Mouse (Mus musculus) E14TG2a.4 (cell line): ENCODE results near the gene Gucy2d.

Source experiments
- H3K27me3 ChIP-seq: 2 replicates; pipeline ENCODE4 v1.6.1; 2014; ENCODE audit warnings: low read length, control low read depth; ENCODE audit not compliant: insufficient read depth
- H3K36me3 ChIP-seq: 2 replicates; pipeline ENCODE4 v1.6.1; 2014; ENCODE audit warnings: low read length, control low read depth; ENCODE audit not compliant: insufficient read depth
- H3K4me1 ChIP-seq: replicated peaks from 2 replicates; pipeline ENCODE4 v1.6.1; 2014; ENCODE audit warnings: low read depth, low read length, control low read depth
- H3K4me3 ChIP-seq: replicated peaks from 2 replicates; pipeline ENCODE4 v1.5.1; 2014; ENCODE audit warnings: mild to moderate bottlenecking, low read length
- H3K9me3 ChIP-seq: 2 replicates; pipeline ENCODE4 v1.6.1; 2014; ENCODE audit warnings: low read length, control low read depth
- CTCF ChIP-seq: conservative IDR thresholded peaks from 2 replicates; pipeline ENCODE4 v1.5.1; 2014; ENCODE audit warnings: low read length
- NANOG ChIP-seq: IDR thresholded peaks from 2 replicates; pipeline ENCODE4 v1.6.1; 2014; ENCODE audit warnings: borderline replicate concordance, low read length, mixed read lengths
- POU5F1 ChIP-seq: IDR thresholded peaks from 2 replicates; pipeline ENCODE4 v1.6.1; 2014; ENCODE audit warnings: low read length, borderline replicate concordance

Gucy2d gene

DNA sequence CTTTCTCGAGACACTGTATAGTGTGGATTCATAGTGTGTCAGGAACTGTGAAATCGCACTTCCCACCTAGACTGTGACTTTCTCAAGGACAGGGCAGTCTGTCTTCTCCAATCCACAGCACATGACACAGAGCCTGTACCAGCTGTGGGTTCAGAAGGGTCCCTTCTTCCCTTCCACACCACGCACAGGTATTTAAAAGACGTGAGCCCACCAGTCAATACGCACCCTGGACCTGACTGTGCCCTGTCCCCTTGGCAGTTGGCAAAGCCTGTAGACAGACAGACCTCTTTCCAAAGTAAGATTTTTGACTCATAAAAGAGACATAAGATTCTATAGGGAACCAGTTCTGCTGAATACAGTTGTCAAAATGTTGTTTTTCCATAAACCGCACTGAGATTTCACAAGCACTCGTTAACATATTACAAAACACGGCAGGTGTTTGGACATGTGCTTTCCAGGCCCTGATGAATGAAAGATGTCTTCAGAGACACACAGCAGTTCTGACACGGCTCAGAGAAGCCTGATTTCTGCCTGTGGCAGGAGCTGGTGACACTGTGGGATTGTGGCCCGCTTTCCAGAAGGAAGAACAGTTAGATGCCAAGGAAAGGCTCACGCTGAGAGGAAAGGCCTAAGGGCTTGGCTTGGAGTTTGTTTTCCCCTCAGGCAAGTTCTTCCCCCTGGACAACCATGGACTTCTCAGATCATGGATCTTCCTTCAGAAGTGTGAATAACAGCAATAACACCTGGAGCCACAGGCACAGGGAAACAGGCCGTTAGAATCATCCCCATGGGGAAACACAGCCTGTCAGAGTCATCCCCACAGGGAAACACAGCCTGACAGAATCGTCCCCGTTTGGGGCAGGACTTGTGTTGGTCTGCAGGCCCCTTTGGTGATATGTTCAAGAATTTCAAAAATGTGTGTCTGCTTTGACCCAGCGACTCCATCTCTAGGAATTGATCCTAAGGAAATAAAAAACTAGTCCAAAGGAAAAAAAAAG is 71.0 kb downstream of the Gucy2d start:
- no peaks in the 10 kb centered on the region for H3K9me3 ChIP-seq
- H3K27me3 ChIP-seq, result no peaks in the 10 kb centered on the region; the same call in 1 of the 2 replicates
- no peaks in the 10 kb centered on the region for H3K36me3 ChIP-seq
- TF ChIP-seq CTCF (no peak), NANOG (no peak), POU5F1 (no peak)
- H3K4me1 ChIP-seq, result peaks cover 7% of the 10 kb centered on the region
- no peak overlapping the region for H3K4me3 ChIP-seq

DNA sequence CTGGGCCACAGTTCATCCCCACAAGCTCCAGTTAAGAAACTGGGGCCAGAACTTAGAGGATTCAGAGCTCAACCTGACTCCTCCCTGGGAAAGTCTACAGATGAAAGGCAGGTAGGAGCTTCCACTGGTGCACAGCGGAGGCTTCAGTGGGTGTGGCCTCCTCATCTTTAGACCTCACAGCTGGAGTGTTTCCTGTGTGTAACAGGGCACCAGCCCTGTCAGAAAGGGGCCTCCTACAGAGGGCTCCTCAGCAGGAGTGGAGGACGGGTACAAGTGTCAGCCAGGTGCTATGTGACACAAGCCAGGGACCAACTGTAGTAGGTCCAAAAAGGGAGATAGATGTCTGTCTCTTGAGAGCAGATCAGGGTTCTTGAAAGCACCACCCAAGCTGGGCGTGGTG is 73.0 kb downstream of the Gucy2d start:
- TF ChIP-seq NANOG (no peak), POU5F1 (no peak), CTCF (no peak)
- Histone ChIP-seq H3K36me3 (no peaks in the 10 kb centered on the region), H3K4me3 (no peak overlapping the region), H3K9me3 (no peaks in the 10 kb centered on the region), H3K4me1 (peaks cover 7% of the 10 kb centered on the region), H3K27me3 (no peaks in the 10 kb centered on the region; the same call in 1 of the 2 replicates)

DNA sequence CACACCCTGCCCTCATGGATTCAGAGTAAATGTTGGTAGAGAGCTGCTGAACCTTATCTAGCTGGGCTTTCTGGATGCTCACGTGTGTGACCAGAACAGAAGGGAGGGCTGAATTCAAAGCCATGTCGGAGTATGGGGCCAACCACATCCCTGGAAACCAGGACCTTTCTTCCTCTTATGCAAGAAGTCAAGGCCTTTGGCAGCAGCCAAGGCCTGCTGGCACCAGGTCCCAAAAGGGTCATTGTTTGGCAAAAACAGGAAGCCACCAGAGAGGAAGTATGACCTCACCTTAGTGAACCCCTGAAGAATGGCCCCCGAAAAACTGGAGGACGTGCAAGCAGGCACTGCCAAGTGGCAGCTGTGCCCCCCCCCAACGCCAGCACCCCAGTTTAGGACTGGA is 82.4 kb downstream of the Gucy2d start:
- TF ChIP-seq POU5F1 (no peak), CTCF (no peak), NANOG (no peak)
- peaks cover 32% of the 10 kb centered on the region for H3K27me3 ChIP-seq
- no peak overlapping the region for H3K4me3 ChIP-seq
- no peaks in the 10 kb centered on the region for H3K4me1 ChIP-seq
- no peaks in the 10 kb centered on the region for H3K36me3 ChIP-seq
- H3K9me3 ChIP-seq, result no peaks in the 10 kb centered on the region

DNA sequence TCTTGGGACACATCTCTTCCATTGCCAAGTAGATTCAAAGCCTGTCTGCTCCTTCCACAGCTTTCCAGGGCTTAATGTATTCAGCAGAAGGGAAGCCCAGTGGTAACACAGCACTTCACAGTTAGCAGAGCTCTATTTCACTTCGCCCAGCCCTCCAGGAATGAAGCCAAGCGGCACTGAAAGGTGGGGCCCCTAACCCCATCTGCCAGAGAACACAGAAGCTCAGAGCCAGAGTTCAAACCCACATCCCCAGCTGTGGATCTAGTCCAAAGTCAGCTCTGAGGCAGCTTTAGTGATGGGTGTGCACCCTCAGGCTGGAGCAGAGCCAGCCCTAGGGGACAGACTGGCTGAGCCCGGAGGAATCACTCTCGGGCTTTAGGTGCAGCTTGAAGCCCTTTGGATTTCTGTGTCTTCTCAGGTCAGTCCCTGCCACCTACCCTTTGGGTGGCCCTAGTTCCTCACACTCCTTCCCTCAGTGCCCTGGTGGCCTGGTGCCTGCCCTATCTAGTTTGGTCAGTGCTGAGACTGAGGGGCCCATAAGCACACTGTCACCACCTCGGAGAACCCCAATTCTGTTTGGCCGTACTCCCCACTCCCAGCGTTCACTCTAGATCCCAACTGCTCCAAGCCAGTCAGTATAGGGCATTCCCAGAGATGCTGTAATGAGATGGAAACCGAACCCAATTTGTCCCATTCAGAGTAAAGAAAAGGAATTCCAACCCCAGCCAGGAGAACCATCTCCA is 83.0 kb downstream of the Gucy2d start:
- no peak for TF ChIP-seq CTCF
- TF ChIP-seq POU5F1, result no peak
- no peak for TF ChIP-seq NANOG
- H3K36me3 ChIP-seq, result no peaks in the 10 kb centered on the region
- no peaks in the 10 kb centered on the region for H3K4me1 ChIP-seq
- peaks cover 32% of the 10 kb centered on the region for H3K27me3 ChIP-seq
- H3K4me3 ChIP-seq, result no peak overlapping the region
- no peaks in the 10 kb centered on the region for H3K9me3 ChIP-seq

DNA sequence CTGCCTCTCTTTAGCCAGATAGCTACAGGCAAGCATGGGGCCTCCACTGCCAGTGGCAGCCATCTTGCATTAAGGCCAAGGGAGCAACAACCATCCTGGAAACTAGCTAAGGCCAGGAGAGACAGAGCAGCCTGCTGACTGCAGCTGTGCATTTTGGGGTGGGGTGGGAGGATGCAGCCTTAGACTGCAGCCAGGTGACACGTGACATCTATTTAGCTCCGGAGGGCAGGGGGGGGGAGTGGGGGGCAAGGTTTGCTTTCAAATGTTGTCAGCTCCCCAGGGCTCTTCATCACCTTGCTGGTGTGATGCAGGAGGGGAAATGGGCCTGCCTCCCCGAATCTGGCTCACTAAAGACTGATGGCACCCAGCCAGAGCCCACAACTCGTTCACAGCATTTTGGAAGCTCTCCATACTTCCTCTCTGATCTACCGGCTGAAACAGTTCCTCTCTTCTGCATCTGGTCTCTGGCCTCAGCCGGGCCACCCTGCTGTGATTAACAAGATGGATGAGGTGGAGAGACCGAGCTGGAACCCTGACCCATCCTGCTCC is 83.7 kb downstream of the Gucy2d start:
- Histone ChIP-seq H3K36me3 (no peaks in the 10 kb centered on the region), H3K4me3 (no peak overlapping the region), H3K27me3 (peaks cover 32% of the 10 kb centered on the region), H3K4me1 (no peaks in the 10 kb centered on the region), H3K9me3 (no peaks in the 10 kb centered on the region)
- TF ChIP-seq POU5F1 (no peak), CTCF (no peak), NANOG (no peak)

DNA sequence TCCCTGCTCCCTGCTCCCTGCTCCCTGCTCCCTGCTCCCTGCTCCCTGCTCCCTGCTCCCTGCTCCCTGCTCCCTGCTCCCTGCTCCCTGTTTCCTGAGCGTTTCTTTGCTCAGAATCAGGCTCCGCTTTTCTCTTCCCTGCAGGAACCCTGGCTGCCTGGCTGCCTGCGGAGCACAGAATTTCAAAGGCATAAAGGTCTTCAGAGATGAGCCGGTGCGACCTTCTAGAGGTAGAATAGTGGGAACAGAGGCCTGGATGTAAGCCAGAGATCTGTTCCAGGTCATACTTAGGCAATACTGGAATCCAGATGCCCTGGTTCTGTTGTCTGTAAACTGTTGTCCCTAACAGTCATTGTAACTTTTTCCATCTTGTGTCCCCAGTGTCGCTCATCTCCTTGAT is 84.2 kb downstream of the Gucy2d start:
- H3K27me3 ChIP-seq, result peaks cover 30% of the 10 kb centered on the region
- H3K4me3 ChIP-seq, result no peak overlapping the region
- H3K4me1 ChIP-seq, result no peaks in the 10 kb centered on the region
- no peaks in the 10 kb centered on the region for H3K36me3 ChIP-seq
- no peak for TF ChIP-seq NANOG
- TF ChIP-seq CTCF, result no peak
- TF ChIP-seq POU5F1, result no peak
- no peaks in the 10 kb centered on the region for H3K9me3 ChIP-seq

DNA sequence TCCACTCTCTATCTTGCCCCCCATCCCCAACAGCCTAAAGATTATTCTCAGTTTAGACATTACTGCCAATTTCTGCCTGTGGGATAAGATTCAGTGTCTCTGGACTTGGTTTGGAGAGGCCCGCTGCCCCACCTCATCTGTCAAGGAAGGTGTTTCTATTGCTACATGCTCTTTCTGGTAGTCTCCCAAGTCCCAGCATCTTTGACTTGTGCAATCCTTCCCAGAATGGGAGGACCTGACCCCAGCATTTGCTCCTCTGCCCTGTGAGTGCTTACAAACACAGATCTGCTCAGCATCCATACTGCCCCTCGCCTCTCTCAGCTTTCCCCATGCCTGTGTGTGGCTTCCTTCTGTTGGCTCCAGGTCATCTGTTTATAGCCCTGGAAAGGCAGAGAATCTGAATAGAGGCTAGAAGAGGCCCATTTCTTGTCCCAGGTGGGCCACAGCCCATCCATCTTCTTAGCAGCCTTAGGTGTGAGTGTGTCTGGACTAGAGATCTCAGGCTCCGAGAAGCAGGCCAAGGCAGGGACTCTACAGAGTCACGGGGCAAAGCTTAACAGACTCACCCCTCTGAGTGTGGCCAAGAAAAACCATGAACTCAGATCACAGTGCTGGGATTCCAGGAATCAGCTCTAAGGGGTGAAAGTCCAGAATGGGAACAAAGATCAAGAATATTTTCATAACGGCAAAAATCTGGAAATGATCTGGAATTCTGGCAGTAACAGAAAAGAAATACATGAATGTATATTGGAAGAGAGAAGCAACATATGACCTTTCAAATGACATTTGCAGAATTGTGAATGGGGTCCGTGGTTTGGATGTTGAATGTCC is 84.9 kb downstream of the Gucy2d start:
- no peak overlapping the region for H3K4me3 ChIP-seq
- no peaks in the 10 kb centered on the region for H3K9me3 ChIP-seq
- H3K27me3 ChIP-seq, result peaks cover 23% of the 10 kb centered on the region
- no peaks in the 10 kb centered on the region for H3K36me3 ChIP-seq
- TF ChIP-seq CTCF, result no peak
- TF ChIP-seq NANOG, result no peak
- TF ChIP-seq POU5F1, result no peak
- H3K4me1 ChIP-seq, result no peaks in the 10 kb centered on the region
